Mouse (Mus musculus) neural tube, embryonic 14.5 days (tissue): ENCODE measurements around the gene Ctnna3. TPM values are rescaled to one million over a fixed set of nuclear protein-coding genes. Genes with fewer than 3 reads are reported as not detected.
"Not testable (repeated sequence)": the region's sequence is repeated elsewhere in the genome, so short reads cannot be mapped to it uniquely, and the experiment has no call there.

ENCODE experiments used
- ATAC-seq: fragments of 200-750 bp; cut with Nextera tagmentation; 2 replicates; pipeline ENCODE4 v1.8.0; 2017; ENCODE audit warnings: low read depth, mild to moderate bottlenecking, moderate TSS enrichment, moderate library complexity
- H3K27ac ChIP-seq: fragments of 300-500 bp; sonication (generic); 2 replicates; pipeline ENCODE4 v1.5.1; 2014; ENCODE audit warnings: low read depth, mild to moderate bottlenecking, control low read depth, low read length, moderate library complexity, mixed read lengths
- H3K27me3 ChIP-seq: fragments of 300-500 bp; sonication (generic); 2 replicates; pipeline ENCODE4 v1.6.1; 2014; ENCODE audit warnings: low read length; ENCODE audit not compliant: control insufficient read depth, insufficient read depth
- H3K36me3 ChIP-seq: fragments of 300-500 bp; sonication (generic); 2 replicates; pipeline ENCODE4 v1.6.1; 2014; ENCODE audit warnings: low read length, mixed read lengths; ENCODE audit not compliant: control insufficient read depth, insufficient read depth
- H3K4me1 ChIP-seq: fragments of 300-500 bp; sonication (generic); 2 replicates; pipeline ENCODE4 v1.6.1; 2014; ENCODE audit warnings: low read length; ENCODE audit not compliant: control insufficient read depth, insufficient read depth
- H3K4me2 ChIP-seq: fragments of 300-500 bp; sonication (generic); 2 replicates; pipeline ENCODE4 v1.6.1; 2014; ENCODE audit warnings: mild to moderate bottlenecking, low read depth, low read length, control low read depth
- H3K4me3 ChIP-seq: fragments of 300-500 bp; sonication (generic); 2 replicates; pipeline ENCODE4 v1.5.1; 2014; ENCODE audit warnings: low read depth, low read length, control low read depth, mixed read lengths
- H3K9ac ChIP-seq: fragments of 300-500 bp; sonication (generic); replicated peaks from 2 replicates; pipeline ENCODE4 v1.6.1; 2014; ENCODE audit warnings: low read depth, mild to moderate bottlenecking, control low read depth, low read length, mixed read lengths
- H3K9me3 ChIP-seq: fragments of 300-500 bp; sonication (generic); 2 replicates; pipeline ENCODE4 v1.6.1; 2016; ENCODE audit warnings: low read length; ENCODE audit not compliant: control insufficient read depth
- WGBS: fragments of 180-500 bp; shearing (Covaris S2); extraction: QIAGEN DNeasy Blood & Tissue Kit; methylation state at CpG from one replicate; pipeline ENCODE4 v1.1.7; 2014; 5-methylcytosine and 5-hydroxymethylcytosine counted together
- polyA plus RNA-seq: library from polyadenylated mRNA; unstranded; fragments of >200 nt; fragmentation: Nextera tagmentation; extraction: Ambion mirVana; gene quantifications from 2 replicates; pipeline ENCODE4 v1.2.1, GENCODE M21; 2014

The Ctnna3 gene
- 10.8 and 16.5 TPM in 2 replicates for polyA plus RNA-seq

- WGBS, result under 1% methylated on average over 55 of the region's 55 CpGs
- H3K9ac ChIP-seq, result peak within 1 kb of the TSS; percentile 39
- peak within 1 kb of the TSS; percentile 69 for H3K27ac ChIP-seq
- peak within 1 kb of the TSS; percentile 60 for H3K4me2 ChIP-seq
- peak within 1 kb of the TSS; percentile 72 for H3K4me3 ChIP-seq
- peaks cover 2% of the 10 kb centered on the region; the same call in 1 of the 2 replicates for H3K4me1 ChIP-seq
- H3K27me3 ChIP-seq, result no peaks in the 10 kb centered on the region
- H3K9me3 ChIP-seq, result no peaks in the 10 kb centered on the region
- no peaks in the 10 kb centered on the region for H3K36me3 ChIP-seq
- ATAC-seq, result peak; percentile 97
Measured at GRCm38 (mm10) chr10:63429785-63430305, at the start of gene Ctnna3. Ctnna3 (plus strand) TSS chr10:63430098.

GRCm38 (mm10) chr10:63381498-63382280 is 48.2 kb upstream of the Ctnna3 start, which contains the start of gene Sirt1:
Sirt1 (minus strand) TSS chr10:63381704.
- no peak within 1 kb of the TSS for H3K27ac ChIP-seq
- no peaks in the 10 kb centered on the region for H3K36me3 ChIP-seq
- peaks cover 4% of the 10 kb centered on the region for H3K4me1 ChIP-seq
- H3K9ac ChIP-seq, result peak within 1 kb of the TSS; percentile 55
- ATAC-seq, result no peak
- peak within 1 kb of the TSS; percentile 80 for H3K4me2 ChIP-seq
- peak within 1 kb of the TSS; percentile 48 for H3K4me3 ChIP-seq
- whole genome bisulfite sequencing, result 4% methylated on average over 24 of the region's 24 CpGs
- no peaks in the 10 kb centered on the region for H3K27me3 ChIP-seq
- no peaks in the 10 kb centered on the region for H3K9me3 ChIP-seq

GRCm38 (mm10) chr10:63382372-63383279 is 47.3 kb upstream of the Ctnna3 start, which contains the start of gene Dnajc12:
Dnajc12 (plus strand) TSS chr10:63382443.
- peak; percentile 94 for ATAC-seq
- peak within 1 kb of the TSS; percentile 80 for H3K4me2 ChIP-seq

GRCm38 (mm10) chr10:63385897-63386296 is 44.0 kb upstream of the Ctnna3 start:
- Histone ChIP-seq H3K4me3 (peak overlapping the region; percentile 56; the same call in 1 of the 2 replicates), H3K4me2 (peak overlapping the region; percentile 56)
- ATAC-seq, H3K4me1 ChIP-seq, H3K9ac ChIP-seq, H3K36me3 ChIP-seq, H3K27ac ChIP-seq, H3K27me3 ChIP-seq, H3K9me3 ChIP-seq: not testable (repeated sequence)
- 31% methylated on average over 5 of the region's 5 CpGs for WGBS

More at GRCm38 (mm10) chr10:63382372-63383279, 47.3 kb upstream of the Ctnna3 start, which contains the start of gene Dnajc12:
- Histone ChIP-seq H3K4me3 (peak within 1 kb of the TSS; percentile 48), H3K36me3 (no peaks in the 10 kb centered on the region), H3K27ac (no peak within 1 kb of the TSS), H3K9me3 (no peaks in the 10 kb centered on the region), H3K9ac (peak within 1 kb of the TSS; percentile 55), H3K27me3 (no peaks in the 10 kb centered on the region), H3K4me1 (peaks cover 4% of the 10 kb centered on the region)
- WGBS, result under 1% methylated on average over 28 of the region's 28 CpGs

GRCm38 (mm10) chr10:63386444-63386843 is 43.5 kb upstream of the Ctnna3 start:
- Histone ChIP-seq H3K27me3 (no peaks in the 10 kb centered on the region), H3K9me3 (no peaks in the 10 kb centered on the region), H3K4me1 (peaks cover 3% of the 10 kb centered on the region), H3K4me2 (peak overlapping the region; percentile 56), H3K36me3 (no peaks in the 10 kb centered on the region), H3K27ac (peak overlapping the region; percentile 50; the same call in 1 of the 2 replicates), H3K9ac (peak overlapping the region; percentile 53), H3K4me3 (peak overlapping the region; percentile 56)
- under 1% methylated on average over 19 of the region's 19 CpGs for WGBS
- peak; percentile 74; the same call in 1 of the 2 replicates for ATAC-seq

- Histone ChIP-seq H3K4me2 (peak overlapping the region; percentile 56), H3K4me3 (peak overlapping the region; percentile 56), H3K9ac (peak overlapping the region; percentile 53; the same call in 1 of the 2 replicates), H3K27ac (no peak overlapping the region), H3K27me3 (no peaks in the 10 kb centered on the region), H3K9me3 (no peaks in the 10 kb centered on the region), H3K4me1 (no peaks in the 10 kb centered on the region), H3K36me3 (no peaks in the 10 kb centered on the region)
- 2% methylated on average over 10 of the region's 10 CpGs for WGBS
- ATAC-seq, result no peak
Measured at GRCm38 (mm10) chr10:63386991-63387390, 42.9 kb upstream of the Ctnna3 start.

- no peak overlapping the region for H3K27ac ChIP-seq
- H3K4me1 ChIP-seq, result no peaks in the 10 kb centered on the region
- no peak overlapping the region for H3K9ac ChIP-seq
- no peaks in the 10 kb centered on the region for H3K36me3 ChIP-seq
- H3K27me3 ChIP-seq, result no peaks in the 10 kb centered on the region
- no peak overlapping the region for H3K4me3 ChIP-seq
- no peak overlapping the region for H3K4me2 ChIP-seq
- no peaks in the 10 kb centered on the region for H3K9me3 ChIP-seq
- ATAC-seq, result no peak
- WGBS, result 51% methylated on average over 4 of the region's 4 CpGs
Measured at GRCm38 (mm10) chr10:63388948-63389347, 41.0 kb upstream of the Ctnna3 start.

GRCm38 (mm10) chr10:63396963-63397362 is 32.9 kb upstream of the Ctnna3 start:
- no peaks in the 10 kb centered on the region for H3K4me1 ChIP-seq
- no peak overlapping the region for H3K9ac ChIP-seq
- no peak overlapping the region for H3K4me3 ChIP-seq
- WGBS, result 94% methylated on average over 10 of the region's 10 CpGs
- H3K27me3 ChIP-seq, result no peaks in the 10 kb centered on the region
- H3K9me3 ChIP-seq, result no peaks in the 10 kb centered on the region
- no peak for ATAC-seq
- H3K4me2 ChIP-seq, result no peak overlapping the region
- no peaks in the 10 kb centered on the region for H3K36me3 ChIP-seq
- H3K27ac ChIP-seq, result no peak overlapping the region
